Mouse (Mus musculus) frontal cortex, adult 2 months (tissue): ENCODE results near the gene Thap3. TPM values are rescaled to one million over a fixed set of nuclear protein-coding genes. Genes with fewer than 3 reads are reported as not detected.

Experiments
- DNase-seq, 2 experiments: peaks; one replicate each; pipeline ENCODE4 v3.0.0; 2022; ENCODE audit warnings: low spot score in 1 of 2; ENCODE audit errors: extremely low spot score in 1 of 2
- polyA plus RNA-seq: library from polyadenylated mRNA; depleted of rRNA; stranded (reverse); fragments of >200 nt; gene quantifications from 2 replicates; pipeline ENCODE4 v1.2.3, GENCODE M21; 2012

The Thap3 gene
- polyA plus RNA-seq, 1 experiment, result 39.4 TPM

DNA sequence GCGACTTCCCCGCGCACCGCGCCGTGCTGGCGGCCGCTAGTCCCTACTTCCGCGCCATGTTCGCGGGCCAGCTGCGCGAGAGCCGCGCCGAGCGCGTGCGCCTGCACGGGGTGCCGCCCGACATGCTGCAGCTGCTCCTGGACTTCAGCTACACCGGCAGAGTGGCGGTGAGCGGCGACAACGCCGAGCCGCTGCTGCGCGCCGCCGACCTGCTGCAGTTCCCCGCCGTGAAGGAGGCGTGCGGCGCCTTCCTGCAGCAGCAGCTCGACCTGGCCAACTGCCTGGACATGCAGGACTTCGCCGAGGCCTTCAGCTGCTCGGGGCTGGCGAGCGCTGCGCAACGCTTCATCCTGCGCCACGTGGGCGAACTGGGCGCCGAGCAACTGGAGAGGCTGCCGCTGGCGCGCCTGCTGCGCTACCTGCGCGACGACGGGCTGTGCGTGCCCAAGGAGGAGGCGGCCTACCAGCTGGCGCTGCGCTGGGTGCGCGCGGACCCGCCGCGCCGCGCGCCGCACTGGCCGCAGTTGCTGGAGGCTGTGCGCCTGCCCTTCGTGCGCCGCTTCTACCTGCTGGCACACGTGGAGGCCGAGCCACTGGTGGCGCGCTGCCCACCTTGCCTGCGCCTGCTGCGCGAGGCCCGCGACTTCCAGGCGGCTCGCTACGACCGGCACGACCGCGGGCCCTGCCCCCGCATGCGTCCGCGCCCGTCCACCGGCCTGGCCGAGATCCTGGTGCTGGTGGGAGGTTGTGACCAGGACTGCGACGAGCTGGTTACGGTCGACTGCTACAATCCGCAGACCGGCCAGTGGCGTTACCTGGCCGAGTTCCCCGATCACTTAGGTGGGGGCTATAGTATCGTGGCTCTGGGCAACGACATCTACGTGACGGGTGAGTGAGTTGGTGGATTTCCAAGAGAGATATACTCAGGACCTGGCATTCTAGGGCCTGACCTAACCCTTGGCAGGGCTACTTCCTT lies 20.6 kb upstream of the Thap3 start:
- peak in 1 of 2 experiments; percentile 78 for DNase-seq

DNA sequence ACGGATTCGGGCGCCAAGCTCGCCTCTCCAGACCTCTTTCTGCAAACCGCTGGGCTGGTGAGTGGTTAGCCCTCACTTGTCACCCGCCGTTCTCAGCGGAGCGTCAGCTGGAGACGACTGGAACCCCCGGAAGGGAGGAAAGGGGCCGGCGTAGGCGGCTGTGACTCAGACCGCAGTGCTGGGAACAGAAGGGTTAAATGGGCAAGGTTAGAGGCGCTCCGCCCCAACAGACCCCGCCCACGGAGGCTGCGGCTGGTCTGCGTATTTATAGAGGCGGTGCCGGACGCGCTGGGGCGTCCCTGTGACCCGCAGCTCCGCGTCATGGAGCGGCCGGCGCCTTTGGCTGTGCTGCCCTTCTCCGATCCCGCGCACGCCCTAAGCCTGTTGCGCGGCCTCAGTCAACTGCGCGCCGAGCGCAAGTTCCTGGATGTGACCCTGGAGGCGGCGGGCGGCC lies 19.9 kb upstream of the Thap3 start, which contains the start of gene Klhl21:
Gene Klhl21 (plus strand): TSS at position 182 of the 454 bp plus-strand sequence.
- peak; percentile 88 to 95 for DNase-seq

DNA sequence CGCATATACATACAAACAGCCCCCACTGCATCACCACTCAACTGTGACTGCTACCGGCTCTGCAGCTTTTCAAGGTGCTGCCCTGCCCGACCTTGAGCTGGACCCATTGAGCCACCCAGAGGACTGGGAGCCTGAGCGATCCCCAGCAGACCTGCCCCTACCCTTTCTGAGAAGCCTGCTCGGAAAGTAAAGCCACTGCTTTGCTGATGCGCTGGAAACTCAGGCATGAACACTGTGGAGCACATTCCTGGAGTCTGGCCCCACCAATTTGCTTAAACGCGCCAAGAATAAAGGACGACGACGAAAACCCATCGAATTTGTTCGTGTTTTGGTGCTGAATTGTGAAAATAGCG lies 19.3 kb upstream of the Thap3 start:
- no peak for DNase-seq

DNA sequence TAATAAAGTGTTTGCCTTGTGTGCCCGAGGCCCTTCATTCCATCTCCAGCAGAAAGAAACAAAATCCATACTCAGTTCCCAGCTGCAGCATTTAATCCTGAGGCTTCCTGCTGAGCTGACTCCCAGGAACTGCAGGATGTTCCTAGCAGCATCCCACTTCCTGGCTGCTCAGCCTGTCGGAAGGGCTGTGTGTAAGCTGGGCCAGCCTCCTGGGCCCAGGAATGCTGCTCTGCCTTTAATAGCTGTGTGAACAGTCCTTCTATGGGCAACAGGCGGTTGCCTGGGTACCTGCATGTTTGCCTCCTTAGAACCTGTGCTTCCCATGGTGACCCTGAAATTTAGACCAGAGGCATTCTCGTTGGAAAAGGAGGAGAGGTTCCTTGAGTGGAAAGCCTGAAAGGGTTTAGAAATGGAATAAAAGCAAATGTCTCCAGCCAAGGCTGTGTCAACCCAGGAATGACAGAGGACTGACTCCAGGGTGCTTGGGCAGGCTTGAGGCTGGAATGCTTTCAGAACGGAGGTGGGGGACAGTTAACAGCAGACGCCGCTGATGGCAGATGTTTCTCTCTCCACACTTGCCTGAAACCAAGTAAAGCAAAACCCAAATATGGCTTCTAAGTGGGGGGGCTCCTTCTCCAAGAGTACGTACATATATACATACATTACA lies 18.8 kb upstream of the Thap3 start:
- no peak for DNase-seq

DNA sequence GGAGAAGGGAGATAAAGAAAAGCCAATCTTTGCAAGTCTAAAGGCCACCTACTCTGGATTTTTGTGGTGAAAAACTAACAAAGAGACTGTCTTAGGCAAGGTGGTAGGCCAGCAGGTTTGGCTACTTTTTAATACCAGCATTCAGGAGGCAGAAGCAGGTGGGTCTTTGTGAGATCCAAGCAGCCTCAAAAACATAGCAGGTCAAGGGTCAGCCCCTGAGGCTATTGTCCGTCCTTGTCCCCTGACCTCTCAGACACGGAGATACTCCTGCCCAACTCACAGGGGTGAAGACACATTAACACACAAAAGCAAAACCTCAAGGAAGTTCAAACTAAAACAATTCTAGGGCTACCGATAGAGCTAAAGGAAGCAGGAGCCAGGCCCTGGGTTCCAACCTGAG lies 18.0 kb upstream of the Thap3 start:
- DNase-seq, result no peak

DNA sequence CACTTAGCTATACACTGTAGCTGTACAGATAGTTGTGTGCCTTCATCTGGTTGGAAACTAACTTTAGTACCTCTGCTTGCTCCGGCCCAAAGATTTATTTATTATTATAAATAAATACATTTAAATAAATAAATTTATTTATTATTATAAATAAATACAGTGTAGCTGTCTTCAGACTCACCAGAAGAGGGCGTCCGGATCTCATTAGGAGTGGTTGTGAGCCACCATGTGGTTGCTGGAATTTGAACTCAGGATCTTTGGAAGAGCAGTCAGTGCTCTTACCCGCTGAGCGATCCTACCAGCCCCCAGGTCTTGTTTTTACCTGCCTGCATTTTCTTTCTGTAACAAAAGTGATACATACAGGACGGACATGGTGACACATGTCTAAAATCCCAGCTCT lies 17.3 kb upstream of the Thap3 start:
- no peak for DNase-seq

DNA sequence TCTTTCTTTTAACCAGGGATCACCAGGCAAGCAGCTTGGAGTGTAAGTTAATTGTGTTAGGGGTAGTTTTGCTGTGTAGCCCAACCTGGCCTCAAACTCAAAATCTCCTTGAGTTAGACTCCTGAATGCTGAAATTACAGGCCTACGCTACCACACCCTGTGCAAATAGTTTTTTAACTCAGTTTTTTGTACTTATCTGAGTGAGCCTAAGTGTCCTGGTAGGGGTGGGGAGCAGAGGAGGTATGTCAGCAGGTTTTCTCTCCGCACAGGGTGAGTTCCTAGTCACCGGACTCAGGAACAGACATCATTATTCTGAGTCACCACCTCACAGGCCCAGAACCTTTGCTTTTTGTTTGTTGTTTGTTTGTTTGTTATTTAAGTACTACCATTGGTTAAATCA lies 13.3 kb upstream of the Thap3 start:
- DNase-seq, result no peak

DNA sequence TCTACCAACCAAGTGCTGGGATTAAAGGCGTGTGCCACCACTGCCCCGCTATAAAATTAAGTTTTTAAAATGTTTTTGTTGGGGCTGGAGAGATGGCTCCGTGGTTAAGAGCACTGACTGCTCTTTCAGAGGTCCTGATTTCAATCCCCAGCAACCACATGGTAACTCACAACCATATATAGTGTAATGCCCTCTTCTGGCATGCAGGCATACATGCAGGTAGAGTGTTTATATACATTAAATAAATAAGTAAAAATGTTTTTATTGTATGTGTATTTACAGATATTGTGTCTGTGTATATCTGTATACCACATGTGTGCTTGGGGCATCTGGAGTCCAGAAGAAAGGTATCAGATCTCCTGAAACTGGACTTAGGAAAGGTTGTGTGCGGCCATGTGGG lies 12.5 kb upstream of the Thap3 start:
- no peak for DNase-seq

DNA sequence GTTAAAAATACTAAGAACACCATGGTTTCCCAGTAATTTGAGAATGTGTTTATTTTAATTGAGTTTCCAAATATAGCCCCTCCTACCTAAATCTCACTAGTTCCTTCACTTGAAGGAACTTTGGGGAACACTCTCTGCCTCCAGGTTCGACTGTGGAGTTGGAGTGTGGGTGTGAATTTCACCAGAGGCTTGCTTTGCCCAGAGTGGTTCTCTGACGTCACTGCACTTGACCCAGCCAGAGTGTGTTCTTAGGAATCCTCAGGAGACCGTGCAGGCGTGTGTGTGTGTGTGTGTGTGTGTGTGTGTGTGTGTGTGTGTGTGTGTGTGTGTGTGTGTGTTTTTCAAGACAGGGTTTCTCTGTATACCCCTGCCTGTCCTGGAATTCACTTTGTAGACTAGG lies 12.1 kb upstream of the Thap3 start:
- peak in 1 of 2 experiments; percentile 62 for DNase-seq

DNA sequence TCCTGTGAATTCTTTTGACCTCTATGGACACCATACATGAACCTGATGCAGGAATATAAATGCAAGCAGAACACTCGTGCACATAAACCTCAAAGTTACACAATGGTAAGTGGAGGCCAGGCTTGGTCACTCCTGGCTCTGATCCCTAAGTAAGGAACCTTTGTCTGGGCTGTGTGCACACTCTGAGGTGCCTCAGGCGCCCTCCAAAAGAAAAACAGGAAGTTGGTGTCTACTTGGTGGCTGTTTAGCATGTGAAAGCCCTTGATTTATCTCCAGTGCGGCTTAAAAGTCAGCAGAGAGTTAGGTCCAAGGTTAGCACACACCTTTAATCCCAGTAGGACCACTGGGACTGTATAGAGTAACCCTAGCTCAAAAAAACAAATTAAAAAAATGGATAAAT lies 10.7 kb upstream of the Thap3 start:
- no peak for DNase-seq

DNA sequence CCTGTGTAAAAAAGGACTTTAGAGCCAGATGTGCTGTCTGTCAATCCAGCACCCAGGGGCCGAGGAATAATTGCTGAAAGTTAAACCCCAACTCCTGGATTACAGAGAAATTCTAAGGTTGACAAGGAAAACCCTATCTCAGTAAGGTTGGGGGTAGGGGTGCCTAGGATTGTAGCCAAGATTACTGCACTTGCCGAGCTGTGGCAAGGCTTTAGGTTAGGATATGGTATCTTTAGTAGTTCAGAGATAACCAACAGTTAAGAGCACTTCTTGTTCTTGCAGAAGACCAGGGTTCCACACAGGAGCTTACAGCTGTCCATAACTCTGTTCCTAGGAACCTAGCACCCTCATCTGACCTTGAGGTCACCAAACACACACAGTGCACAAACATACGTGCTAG lies 8.9 kb upstream of the Thap3 start:
- no peak for DNase-seq

DNA sequence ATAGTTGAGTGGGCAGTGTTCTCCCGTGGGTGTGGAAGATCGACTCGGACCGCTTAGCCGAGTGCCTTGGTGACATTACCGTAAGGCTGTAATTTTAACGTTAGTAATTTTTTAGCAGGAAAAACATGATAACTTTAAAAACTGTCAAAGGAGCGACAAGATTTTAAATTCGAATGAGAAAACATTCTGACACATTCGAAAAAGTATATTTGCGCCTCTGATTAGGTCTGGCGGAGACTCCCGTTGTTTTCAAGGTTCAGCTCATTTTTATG lies 8.1 kb upstream of the Thap3 start:
- DNase-seq, result no peak

DNA sequence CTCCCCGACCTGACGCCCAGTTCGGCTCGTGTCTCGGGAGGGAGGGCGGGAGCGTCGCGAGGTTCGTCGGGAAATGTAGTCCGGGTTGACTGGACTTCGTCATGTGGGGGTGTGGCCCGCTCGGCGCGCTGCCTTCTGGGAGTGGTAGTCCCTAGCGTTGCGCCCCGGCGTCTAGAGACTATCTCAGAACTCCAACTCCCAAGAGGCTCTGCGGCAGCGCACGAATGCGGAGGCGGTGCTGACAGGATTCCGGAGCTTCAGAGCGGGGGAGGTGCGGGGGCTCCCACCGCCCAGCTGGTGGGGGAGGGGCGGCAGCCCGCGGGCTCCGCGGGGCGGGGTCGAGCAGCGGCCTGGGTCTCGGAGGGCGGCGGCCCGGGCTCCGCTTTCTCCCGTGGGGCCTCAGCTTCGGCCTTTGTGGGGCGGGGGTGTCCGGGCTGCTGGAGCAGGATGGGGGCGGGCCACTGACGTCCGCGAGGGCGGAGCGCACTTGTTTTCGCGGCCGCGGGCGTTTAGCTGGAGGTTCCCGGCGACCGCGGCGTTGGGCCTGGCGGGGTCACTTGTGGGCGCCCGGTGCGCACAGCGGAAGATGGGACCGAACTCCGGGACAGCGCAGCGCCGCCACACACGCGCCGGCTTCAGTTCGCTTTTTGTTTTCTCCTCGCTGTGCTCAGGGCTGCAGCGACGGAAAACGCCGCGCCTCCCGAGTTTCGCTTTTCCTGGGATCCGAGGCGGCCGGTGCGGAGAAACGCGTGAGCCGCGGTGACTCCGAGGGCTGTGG lies 7.6 kb upstream of the Thap3 start, which contains the start of gene Phf13:
Gene Phf13 (minus strand): TSS at position 86 of the 778 bp plus-strand sequence.
- peak; percentile 98 to 99 for DNase-seq

DNA sequence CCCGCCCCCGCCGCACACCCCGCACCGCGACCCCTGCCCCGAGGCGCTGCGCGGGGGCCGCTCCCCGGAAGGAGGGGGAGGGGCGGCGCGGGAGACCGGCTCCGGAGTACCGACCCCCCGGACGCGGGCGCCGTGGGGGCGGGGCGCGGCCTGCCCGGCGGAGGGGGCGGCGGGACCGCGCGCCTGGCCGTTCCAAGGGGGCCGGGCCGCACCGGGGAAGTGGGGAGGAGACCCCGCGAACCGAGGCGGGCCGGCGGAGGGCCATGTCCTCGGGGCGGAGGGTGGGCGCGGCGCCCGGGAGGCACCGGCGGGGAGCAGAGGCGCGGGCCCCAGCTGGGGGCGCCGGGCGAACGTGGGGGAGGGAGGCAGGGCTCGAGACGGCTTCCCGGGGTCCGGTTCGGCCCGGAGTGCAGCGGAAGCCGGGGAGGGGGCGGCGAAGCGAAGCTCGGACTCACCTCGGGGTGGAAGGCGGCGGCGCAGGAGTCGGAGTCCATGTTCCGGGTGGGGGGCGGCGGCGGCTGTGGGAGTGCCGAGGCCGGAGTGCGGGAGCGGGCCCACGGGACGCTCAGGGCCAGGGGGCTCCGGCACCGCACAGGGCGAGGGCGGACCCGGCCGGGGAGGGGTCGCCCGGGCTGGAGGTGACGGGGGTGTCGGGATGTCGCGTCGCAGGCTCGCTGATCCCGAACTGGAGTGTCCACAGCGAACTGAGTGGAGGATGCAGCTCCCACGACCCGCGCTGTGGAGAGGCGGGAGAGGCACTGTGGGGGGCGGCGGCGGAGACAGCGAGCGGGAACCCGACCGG lies 6.8 kb upstream of the Thap3 start:
- DNase-seq, result no peak

DNA sequence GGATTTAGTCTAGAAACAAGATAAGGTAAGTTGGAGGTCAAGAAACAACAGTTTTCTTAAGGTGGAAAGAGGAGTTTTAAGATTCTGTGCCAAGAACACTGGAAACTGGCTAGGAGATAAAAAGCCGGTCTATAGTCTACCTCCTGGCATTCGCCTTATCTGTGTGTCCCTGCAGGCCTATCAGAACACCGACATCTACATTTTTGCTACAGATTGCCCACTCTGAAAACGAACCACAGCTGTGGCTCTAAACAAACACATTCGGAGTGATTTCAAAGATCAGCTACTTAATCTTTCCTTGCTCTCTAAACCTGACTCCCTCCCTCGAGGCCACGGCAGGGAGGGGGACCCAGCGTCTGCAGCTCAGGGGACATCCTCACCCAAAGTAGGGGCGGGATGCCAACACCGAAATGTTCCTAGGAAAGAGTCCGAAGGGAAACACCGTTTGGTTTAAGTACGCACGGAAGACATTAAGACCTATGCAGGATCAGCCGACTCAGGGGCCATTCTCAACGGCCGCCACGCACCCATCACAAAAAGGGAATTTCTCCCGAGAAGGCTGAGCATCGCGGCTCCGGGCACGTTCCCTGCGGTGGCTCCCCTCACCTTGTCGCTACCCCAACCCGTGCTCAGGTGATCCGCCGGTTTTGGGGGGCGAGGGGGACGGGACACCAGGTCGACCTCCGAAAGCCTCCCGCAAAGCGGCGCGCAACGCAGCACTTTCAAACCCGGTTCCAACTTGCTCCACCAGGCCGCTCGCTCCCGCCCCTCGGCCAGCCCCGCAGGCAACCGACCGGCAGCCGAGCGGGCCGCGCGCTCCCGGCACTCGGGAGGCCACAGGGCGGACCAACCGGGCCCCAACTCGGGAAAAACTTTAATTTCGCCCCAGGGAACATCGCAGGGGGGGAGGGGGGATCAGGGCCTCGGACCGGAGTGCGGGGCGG lies 5.7 kb upstream of the Thap3 start:
- DNase-seq, result no peak

DNA sequence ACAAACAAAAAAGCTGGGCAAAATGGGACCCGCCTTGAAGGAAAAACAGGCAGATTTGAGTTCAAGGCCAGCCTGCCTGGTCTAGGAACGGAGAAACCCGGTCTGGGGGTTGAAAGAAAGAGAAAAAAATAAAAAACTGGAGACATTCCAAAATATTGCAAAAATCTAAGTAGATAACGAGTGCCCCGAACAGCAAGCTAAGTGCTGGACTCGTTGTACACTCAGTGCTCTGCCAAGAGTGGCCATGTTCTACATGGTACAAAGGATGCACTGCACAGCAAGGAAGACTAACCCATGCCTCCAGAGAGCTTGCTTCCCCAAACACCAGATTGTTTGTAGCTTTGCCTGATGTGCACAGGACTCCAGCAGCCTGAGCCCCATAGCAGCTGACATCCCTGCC lies 4.2 kb upstream of the Thap3 start:
- no peak for DNase-seq

DNA sequence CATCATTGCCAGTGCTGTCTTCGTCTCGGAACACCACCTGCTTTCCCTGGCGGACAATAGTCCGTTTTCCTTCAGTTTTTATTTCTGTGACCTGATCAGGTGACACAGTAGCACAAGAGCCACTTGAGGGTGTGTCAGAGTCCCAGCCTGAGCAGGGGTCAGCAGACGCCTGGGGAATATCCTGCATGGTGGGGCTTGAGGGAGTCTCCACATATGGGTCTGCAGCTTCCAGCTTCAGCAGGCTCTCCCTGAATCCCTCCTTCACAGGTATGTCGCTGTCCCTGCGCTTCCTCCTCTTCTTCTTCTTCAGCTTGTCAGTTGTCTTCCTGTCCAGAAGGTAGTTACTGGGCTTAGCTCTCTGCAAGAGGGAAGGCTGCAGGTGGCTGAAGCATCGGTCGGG lies 3.3 kb upstream of the Thap3 start:
- no peak for DNase-seq

DNA sequence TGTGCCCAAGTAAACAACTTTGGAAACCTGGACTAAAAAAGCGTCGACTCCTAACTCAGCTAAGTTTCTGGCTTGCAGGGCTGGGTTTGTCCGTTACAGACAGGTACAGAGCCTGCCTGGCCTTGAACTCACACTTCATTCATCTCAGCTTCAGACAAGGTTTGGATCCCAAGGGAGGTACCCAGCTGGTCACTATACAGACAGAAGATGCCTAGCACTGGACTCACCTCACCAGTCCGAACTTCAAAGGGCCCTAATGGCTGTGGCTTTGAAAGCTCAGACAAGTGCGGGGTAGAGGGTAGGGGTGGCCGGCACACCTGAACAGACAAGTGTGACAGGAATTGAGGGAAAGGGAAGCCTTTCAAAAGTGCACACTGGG lies 302 bp upstream of the Thap3 start:
- DNase-seq, result no peak

DNA sequence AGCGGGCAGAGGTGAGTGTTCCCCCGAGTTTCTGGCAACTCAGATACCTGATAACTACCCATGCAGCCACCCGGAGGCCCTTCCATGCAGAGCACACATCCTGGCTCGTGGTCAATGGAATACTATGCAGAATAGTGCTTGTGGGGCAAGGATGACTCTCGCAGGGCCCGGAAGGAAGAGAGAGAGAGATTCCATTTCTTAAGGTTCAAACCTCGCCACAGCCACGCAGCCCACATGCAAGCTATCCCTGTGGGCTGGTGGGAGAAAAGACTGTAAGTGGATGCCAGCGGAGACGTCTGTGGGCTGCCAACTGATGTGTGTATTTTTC lies 819 bp downstream of the Thap3 start:
- no peak for DNase-seq

DNA sequence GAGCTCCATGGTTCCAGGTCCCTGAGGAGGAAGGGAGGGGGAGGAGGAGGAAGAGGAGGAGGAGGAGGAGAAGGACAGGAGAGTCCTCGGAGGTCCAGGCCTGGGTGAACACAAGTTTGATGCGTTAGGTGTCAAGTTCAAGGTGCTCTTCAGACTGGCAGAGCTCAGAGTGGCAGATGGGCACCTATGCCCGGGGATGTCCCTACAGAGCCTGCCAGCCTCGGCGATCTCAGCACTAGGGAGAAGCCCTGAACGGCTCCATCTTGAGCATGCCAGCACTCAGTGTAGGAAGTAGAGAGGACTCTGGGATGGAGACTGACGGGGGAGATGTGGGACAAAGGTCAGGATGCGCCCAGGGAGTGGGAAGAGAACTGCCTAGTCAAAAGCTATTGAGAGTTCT lies 2.1 kb downstream of the Thap3 start:
- DNase-seq, result no peak
